Mouse (Mus musculus) myocyte (in vitro differentiated cells): ENCODE measurements around the gene Eras. TPM values are rescaled to one million over a fixed set of nuclear protein-coding genes. Genes with fewer than 3 reads are reported as not detected.
A peak's percentile ranks its signal among the peaks of the same experiment; 100 is the strongest.

Experiments used
- H3K27me3 ChIP-seq: one replicate; pipeline ENCODE4 v1.6.1; 2011; ENCODE audit not compliant: control insufficient read depth, insufficient read depth, insufficient read length
- H3K36me3 ChIP-seq: one replicate; pipeline ENCODE4 v1.6.1; 2011; ENCODE audit not compliant: control insufficient read depth, insufficient read depth
- H3K4me2 ChIP-seq: one replicate; pipeline ENCODE4 v1.6.1; 2011; ENCODE audit warnings: low read depth, control low read depth
- H3K4me3 ChIP-seq: one replicate; pipeline ENCODE4 v1.5.1; 2011; ENCODE audit warnings: mild to moderate bottlenecking, control low read depth, moderate library complexity
- H3K79me2 ChIP-seq: one replicate; pipeline ENCODE4 v1.6.1; 2011; ENCODE audit not compliant: control insufficient read depth, insufficient read depth
- H3ac ChIP-seq: one replicate; pipeline ENCODE4 v1.6.1; 2011; ENCODE audit not compliant: control insufficient read depth, insufficient read length
- CEBPB ChIP-seq: IDR thresholded peaks from 2 replicates; pipeline ENCODE4 v1.6.1; 2011; ENCODE audit warnings: mild to moderate bottlenecking, moderate library complexity; ENCODE audit not compliant: poor library complexity, insufficient read depth, severe bottlenecking
- E2F4 ChIP-seq: IDR thresholded peaks from one replicate; pipeline ENCODE4 v1.6.1; 2011; ENCODE audit warnings: mild to moderate bottlenecking, control low read depth, moderate library complexity; ENCODE audit not compliant: insufficient read depth
- MAX ChIP-seq: IDR thresholded peaks from one replicate; pipeline ENCODE4 v1.6.1; 2011; ENCODE audit warnings: low read depth, mild to moderate bottlenecking, control low read depth
- MYOD1 ChIP-seq, 3 experiments: IDR thresholded peaks; one replicate each; pipeline ENCODE4 v1.6.1; 2011; ENCODE audit warnings: control low read depth in 2 of 3, low read depth in 2 of 3, mild to moderate bottlenecking in 2 of 3, moderate library complexity in 1 of 3; ENCODE audit not compliant: insufficient read length in 2 of 3, control insufficient read depth in 1 of 3
- MYOG ChIP-seq, 3 experiments: IDR thresholded peaks; one replicate each; pipeline ENCODE4 v1.6.1; 2011; ENCODE audit warnings: control low read depth in 2 of 3, low read depth in 2 of 3, mild to moderate bottlenecking in 2 of 3; ENCODE audit not compliant: insufficient read length in 2 of 3, control insufficient read depth in 1 of 3, insufficient read depth in 1 of 3
- POLR2A ChIP-seq: IDR thresholded peaks from one replicate; pipeline ENCODE4 v1.6.1; 2011; ENCODE audit warnings: low read depth, mild to moderate bottlenecking, control low read depth, moderate library complexity; ENCODE audit not compliant: insufficient read length
- POLR2AphosphoS2 ChIP-seq: IDR thresholded peaks from one replicate; pipeline ENCODE4 v1.6.1; 2011; ENCODE audit warnings: low read depth, control low read depth; ENCODE audit not compliant: insufficient read length
- REST ChIP-seq: IDR thresholded peaks from one replicate; pipeline ENCODE4 v1.6.1; 2011; ENCODE audit warnings: mild to moderate bottlenecking, control low read depth, moderate library complexity; ENCODE audit not compliant: insufficient read depth, insufficient read length
- SRF ChIP-seq: IDR thresholded peaks from one replicate; pipeline ENCODE4 v1.6.1; 2011; ENCODE audit warnings: low read depth; ENCODE audit not compliant: control insufficient read depth, insufficient read length
- TCF12 ChIP-seq: IDR thresholded peaks from one replicate; pipeline ENCODE4 v1.6.1; 2011; ENCODE audit warnings: mild to moderate bottlenecking, control low read depth; ENCODE audit not compliant: poor library complexity, insufficient read depth, severe bottlenecking
- TCF3 ChIP-seq: IDR thresholded peaks from one replicate; pipeline ENCODE4 v1.6.1; 2011; ENCODE audit warnings: low read depth, control low read depth; ENCODE audit not compliant: insufficient read length
- USF1 ChIP-seq: IDR thresholded peaks from one replicate; pipeline ENCODE4 v1.6.1; 2011; ENCODE audit warnings: low read depth, mild to moderate bottlenecking, control low read depth, moderate library complexity
- polyA plus RNA-seq: library from polyadenylated mRNA; unstranded; fragments of >200 nt; fragmentation: generic; extraction: Trizol; gene quantifications from one replicate; pipeline ENCODE4 v1.2.1, GENCODE M21; 2012; ENCODE audit warnings: missing spikeins

Eras gene
- polyA plus RNA-seq, 1 experiment = not detected

DNA sequence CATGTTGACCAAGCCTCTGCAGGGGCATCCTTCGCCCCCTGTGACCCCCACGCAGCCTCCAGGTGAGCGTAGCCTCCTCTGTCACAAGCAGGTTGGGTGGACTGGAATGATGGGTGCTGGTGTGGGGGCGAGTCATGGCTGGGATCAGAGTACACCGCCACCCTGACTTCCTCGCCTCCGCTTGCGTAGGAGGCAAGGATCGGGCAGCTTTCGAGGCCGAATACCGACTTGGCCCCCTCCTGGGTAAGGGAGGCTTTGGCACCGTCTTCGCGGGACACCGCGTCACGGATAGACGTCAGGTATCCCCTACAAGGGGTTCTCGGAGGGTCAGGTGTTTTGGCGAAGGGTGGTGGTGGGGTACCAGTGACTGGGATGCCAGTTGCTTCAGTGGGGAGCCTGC lies 49.9 kb downstream of the Eras start:
- no peaks in the 10 kb centered on the region for H3K79me2 ChIP-seq
- no peaks in the 10 kb centered on the region for H3K27me3 ChIP-seq
- H3K4me2 ChIP-seq = peak overlapping the region; percentile 70
- no peak overlapping the region for H3ac ChIP-seq
- TF ChIP-seq USF1 (no peak), E2F4 (no peak), MYOG (IDR thresholded peaks at IDR 0.05; ENCODE audit: control insufficient read depth in 1 of 3, insufficient read depth in 1 of 3, insufficient read length in 2 of 3, low read depth in 2 of 3) (no peak), TCF12 (no peak), MYOD1 (IDR thresholded peaks at IDR 0.05; ENCODE audit: control insufficient read depth in 1 of 3, insufficient read length in 2 of 3, low read depth in 2 of 3) (no peak), TCF3 (no peak), SRF (no peak), CEBPB (no peak), MAX (no peak), POLR2AphosphoS2 (no peak), REST (no peak), POLR2A (no peak)
- H3K36me3 ChIP-seq = no peaks in the 10 kb centered on the region
- H3K4me3 ChIP-seq = no peak overlapping the region

DNA sequence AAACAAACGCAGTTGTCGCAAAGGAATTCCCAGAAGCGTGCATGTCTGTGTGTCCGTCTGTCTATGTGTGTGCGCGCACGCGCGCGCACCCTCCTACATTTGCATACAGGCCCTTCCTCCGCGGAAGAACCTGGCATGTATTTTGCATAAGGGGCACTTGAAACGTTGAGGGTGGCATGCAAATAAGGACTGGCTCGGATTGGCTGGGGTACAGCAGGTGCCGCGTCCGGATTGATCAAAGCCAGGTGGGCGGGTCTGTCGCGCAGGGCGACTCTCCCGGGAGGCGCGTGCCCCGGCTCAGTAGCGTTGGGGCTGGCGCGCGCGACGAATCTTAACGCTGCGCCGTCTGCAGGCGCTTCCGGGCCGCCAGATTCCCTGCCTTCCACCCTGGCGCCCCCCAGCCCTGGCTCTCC lies 50.4 kb downstream of the Eras start, which contains the start of gene Pim2:
Gene Pim2 (plus strand): TSS at position 256 of the 413 bp plus-strand sequence.
- TF ChIP-seq POLR2AphosphoS2 = peak; percentile 45
- TF ChIP-seq REST = no peak
- TF ChIP-seq CEBPB = no peak
- TF ChIP-seq MYOG (IDR thresholded peaks at IDR 0.05; ENCODE audit: control insufficient read depth in 1 of 3, insufficient read depth in 1 of 3, insufficient read length in 2 of 3, low read depth in 2 of 3) = no peak
- no peak for TF ChIP-seq SRF
- TF ChIP-seq E2F4 = no peak
- no peak for TF ChIP-seq POLR2A
- peak in 1 of 3 experiments; percentile 3 for TF ChIP-seq MYOD1 (IDR thresholded peaks at IDR 0.05; ENCODE audit: control insufficient read depth in 1 of 3, insufficient read length in 2 of 3, low read depth in 2 of 3)
- no peak for TF ChIP-seq MAX
- no peak for TF ChIP-seq USF1
- TF ChIP-seq TCF3 = no peak
- no peak within 1 kb of the TSS for H3K4me3 ChIP-seq

More for the DNA sequence above, 50.4 kb downstream of the Eras start, which contains the start of gene Pim2:
- H3K27me3 ChIP-seq = no peaks in the 10 kb centered on the region
- no peak within 1 kb of the TSS for H3ac ChIP-seq
- H3K36me3 ChIP-seq = no peaks in the 10 kb centered on the region
- peak within 1 kb of the TSS; percentile 70 for H3K4me2 ChIP-seq
- H3K79me2 ChIP-seq = no peaks in the 10 kb centered on the region

Other genes with a start within 250 kb of the Eras start
- 0.05 TPM for gene Magix, start 247.4 kb downstream of the Eras start, polyA plus RNA-seq
- 17.1 TPM for gene Gpkow, start 231.5 kb downstream of the Eras start, polyA plus RNA-seq
- gene Wdr45, start 214.3 kb downstream of the Eras start, polyA plus RNA-seq = 38.9 TPM
- gene Gm45208, start 206.4 kb downstream of the Eras start, polyA plus RNA-seq = 0.64 TPM
- gene Praf2, start 200.2 kb downstream of the Eras start, polyA plus RNA-seq = 64.4 TPM
- 2.4 TPM for gene Ccdc120, start 177.7 kb downstream of the Eras start, polyA plus RNA-seq
- 31.9 TPM for gene Tfe3, start 166.0 kb downstream of the Eras start, polyA plus RNA-seq
- 19.8 TPM for gene Gripap1, start 138.8 kb downstream of the Eras start, polyA plus RNA-seq
- gene Kcnd1, start 106.3 kb downstream of the Eras start, polyA plus RNA-seq = 0.16 TPM
- gene Otud5, start 87.2 kb downstream of the Eras start, polyA plus RNA-seq = 36.3 TPM
- 3.0 TPM for gene Pim2, start 50.3 kb downstream of the Eras start, polyA plus RNA-seq
- 32.9 TPM for gene Slc35a2, start 44.6 kb downstream of the Eras start, polyA plus RNA-seq
- 79.5 TPM for gene Pqbp1, start 29.3 kb downstream of the Eras start, polyA plus RNA-seq
- 44.1 TPM for gene Timm17b, start 29.2 kb downstream of the Eras start, polyA plus RNA-seq
- not detected for gene Gm10491, start 20.8 kb downstream of the Eras start, polyA plus RNA-seq
- gene Gm10490, start 19.1 kb downstream of the Eras start, polyA plus RNA-seq = not detected
- gene Pcsk1n, start 8.8 kb downstream of the Eras start, polyA plus RNA-seq = not detected
- gene Hdac6, start 19.3 kb upstream of the Eras start, polyA plus RNA-seq = 11.5 TPM
- gene Gata1, start 49.5 kb upstream of the Eras start, polyA plus RNA-seq = not detected
- gene Glod5, start 89.9 kb upstream of the Eras start, polyA plus RNA-seq = not detected
- 16.0 TPM for gene Suv39h1, start 146.2 kb upstream of the Eras start, polyA plus RNA-seq
- 0.19 TPM for gene Was, start 161.9 kb upstream of the Eras start, polyA plus RNA-seq
- gene Wdr13, start 204.3 kb upstream of the Eras start, polyA plus RNA-seq = 16.1 TPM
- gene Rbm3, start 217.3 kb upstream of the Eras start, polyA plus RNA-seq = 236 TPM
- gene Tbc1d25, start 247.6 kb upstream of the Eras start, polyA plus RNA-seq = 12.5 TPM